Mouse (Mus musculus): Measurements from ENCODE around the gene Ankrd35. TPM values are rescaled to one million over a fixed set of nuclear protein-coding genes. Genes with fewer than 3 reads are reported as not detected.

Gene Ankrd35
- polyA plus RNA-seq, 1 experiment from 2014 or later, result 0.57 TPM

GRCm38 (mm10) chr3:96666916-96667315, 3.0 kb upstream of the Ankrd35 start:
- peaks cover 7% of the 10 kb centered on the region for H3K27me3 ChIP-seq (ENCODE audit: control insufficient read depth, insufficient read depth, low read length)
- H3K27ac ChIP-seq (replicated peaks; ENCODE audit: low read depth, low read length), result no peak overlapping the region
- H3K9ac ChIP-seq (replicated peaks; ENCODE audit: low read length), result no peak overlapping the region
- peaks cover 7% of the 10 kb centered on the region; the same call in 1 of the 2 replicates for H3K4me1 ChIP-seq (ENCODE audit: control insufficient read depth, insufficient read depth, low read length)
- WGBS, result 95% methylated on average over 5 of the region's 5 CpGs
- no peak overlapping the region for H3K4me3 ChIP-seq (replicated peaks; ENCODE audit: low read depth, low read length)
- DNase-seq (no peak), ATAC-seq (ENCODE audit: low FRiP score, low TSS enrichment) (no peak)
- no peaks in the 10 kb centered on the region for H3K36me3 ChIP-seq (ENCODE audit: control insufficient read depth, insufficient read depth, low read length)
- no peak overlapping the region for H3K4me2 ChIP-seq (ENCODE audit: low read length)
- no peaks in the 10 kb centered on the region for H3K9me3 ChIP-seq (ENCODE audit: control insufficient read depth, low read length)

DNA sequence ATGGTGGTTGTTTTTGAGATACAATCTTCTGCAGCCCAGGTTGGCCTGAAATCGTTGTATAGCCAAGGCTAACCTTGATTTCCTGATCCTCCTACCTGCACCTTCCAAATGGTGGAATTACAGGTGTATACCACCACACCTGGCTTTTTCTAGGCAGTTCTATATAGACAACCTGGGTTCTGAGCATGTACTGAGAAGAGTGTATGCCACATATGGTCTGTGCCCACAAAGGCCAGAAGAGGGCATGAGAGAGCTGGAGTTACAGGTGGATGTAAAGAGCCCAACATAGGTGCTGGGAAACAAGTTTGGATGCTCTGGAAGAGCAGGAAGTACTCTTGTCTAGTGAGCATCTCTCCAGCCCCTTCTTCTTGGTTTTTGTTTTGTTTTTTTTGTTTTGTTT, 2.6 kb upstream of the Ankrd35 start:
- WGBS, result 47% methylated on average over 1 of the region's 1 CpGs
- Histone ChIP-seq H3K4me1 (ENCODE audit: control insufficient read depth, insufficient read depth, low read length) (peaks cover 7% of the 10 kb centered on the region; the same call in 1 of the 2 replicates), H3K9ac (replicated peaks; ENCODE audit: low read length) (no peak overlapping the region), H3K27ac (replicated peaks; ENCODE audit: low read depth, low read length) (no peak overlapping the region), H3K9me3 (ENCODE audit: control insufficient read depth, low read length) (no peaks in the 10 kb centered on the region), H3K4me2 (ENCODE audit: low read length) (no peak overlapping the region), H3K4me3 (replicated peaks; ENCODE audit: low read depth, low read length) (no peak overlapping the region), H3K27me3 (ENCODE audit: control insufficient read depth, insufficient read depth, low read length) (peaks cover 7% of the 10 kb centered on the region), H3K36me3 (ENCODE audit: control insufficient read depth, insufficient read depth, low read length) (no peaks in the 10 kb centered on the region)
- no peak for ATAC-seq (ENCODE audit: low FRiP score, low TSS enrichment)
- DNase-seq, result no peak

GRCm38 (mm10) chr3:96668424-96669067, 1.4 kb upstream of the Ankrd35 start:
- no peak overlapping the region for H3K4me3 ChIP-seq (replicated peaks; ENCODE audit: low read depth, low read length)
- no peak overlapping the region for H3K27ac ChIP-seq (replicated peaks; ENCODE audit: low read depth, low read length)
- ATAC-seq (ENCODE audit: low FRiP score, low TSS enrichment), result no peak
- no peak overlapping the region for H3K9ac ChIP-seq (replicated peaks; ENCODE audit: low read length)
- 0 out of 2 replicates have a peak, but pooled peaks cover 7% of the 10 kb centered on the region for H3K4me1 ChIP-seq (ENCODE audit: control insufficient read depth, insufficient read depth, low read length)
- H3K27me3 ChIP-seq (ENCODE audit: control insufficient read depth, insufficient read depth, low read length), result peaks cover 7% of the 10 kb centered on the region
- no peak for DNase-seq
- H3K36me3 ChIP-seq (ENCODE audit: control insufficient read depth, insufficient read depth, low read length), result no peaks in the 10 kb centered on the region
- 95% methylated on average over 5 of the region's 5 CpGs for WGBS
- no peaks in the 10 kb centered on the region for H3K9me3 ChIP-seq (ENCODE audit: control insufficient read depth, low read length)
- no peak overlapping the region for H3K4me2 ChIP-seq (ENCODE audit: low read length)

- 97% methylated on average over 5 of the region's 5 CpGs for WGBS
- no peak overlapping the region for H3K4me2 ChIP-seq (ENCODE audit: low read length)
- H3K27me3 ChIP-seq (ENCODE audit: control insufficient read depth, insufficient read depth, low read length), result peaks cover 7% of the 10 kb centered on the region
- H3K4me3 ChIP-seq (replicated peaks; ENCODE audit: low read depth, low read length), result no peak overlapping the region
- DNase-seq, result no peak
- no peak overlapping the region for H3K27ac ChIP-seq (replicated peaks; ENCODE audit: low read depth, low read length)
- no peak for ATAC-seq (ENCODE audit: low FRiP score, low TSS enrichment)
- no peaks in the 10 kb centered on the region for H3K36me3 ChIP-seq (ENCODE audit: control insufficient read depth, insufficient read depth, low read length)
- H3K9ac ChIP-seq (replicated peaks; ENCODE audit: low read length), result no peak overlapping the region
- H3K9me3 ChIP-seq (ENCODE audit: control insufficient read depth, low read length), result no peaks in the 10 kb centered on the region
- 0 out of 2 replicates have a peak, but pooled peaks cover 7% of the 10 kb centered on the region for H3K4me1 ChIP-seq (ENCODE audit: control insufficient read depth, insufficient read depth, low read length)
These were observed 1.6 kb downstream of the Ankrd35 start for GRCm38 (mm10) chr3:96671519-96671918.

DNA sequence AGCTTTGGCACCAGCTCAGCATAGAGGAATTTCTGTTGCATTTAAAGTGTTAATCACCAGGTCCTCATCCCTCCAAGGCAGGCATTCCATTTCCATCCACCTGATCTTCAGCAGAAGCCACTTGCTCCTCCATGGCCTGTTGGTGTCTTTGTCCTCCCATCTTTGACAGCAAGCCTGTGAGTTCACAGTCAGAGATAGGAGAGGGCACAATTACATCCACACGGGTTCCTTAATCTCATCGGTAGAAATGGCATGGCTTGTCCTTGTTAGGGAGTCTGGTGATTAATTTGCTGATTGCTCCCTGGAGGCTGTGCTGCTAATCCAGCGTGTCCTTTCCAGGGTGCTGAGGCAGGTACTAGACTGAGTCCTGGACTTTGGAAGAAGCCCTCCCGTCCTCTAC, 3.6 kb downstream of the Ankrd35 start:
- Histone ChIP-seq H3K36me3 (ENCODE audit: control insufficient read depth, insufficient read depth, low read length) (no peaks in the 10 kb centered on the region), H3K9me3 (ENCODE audit: control insufficient read depth, low read length) (no peaks in the 10 kb centered on the region), H3K4me1 (ENCODE audit: control insufficient read depth, insufficient read depth, low read length) (0 out of 2 replicates have a peak, but pooled peaks cover 7% of the 10 kb centered on the region), H3K27me3 (ENCODE audit: control insufficient read depth, insufficient read depth, low read length) (peaks cover 7% of the 10 kb centered on the region), H3K27ac (replicated peaks; ENCODE audit: low read depth, low read length) (no peak overlapping the region), H3K4me3 (replicated peaks; ENCODE audit: low read depth, low read length) (no peak overlapping the region), H3K9ac (replicated peaks; ENCODE audit: low read length) (no peak overlapping the region), H3K4me2 (ENCODE audit: low read length) (no peak overlapping the region)
- DNase-seq, result no peak
- 69% methylated on average over 4 of the region's 4 CpGs for WGBS
- no peak for ATAC-seq (ENCODE audit: low FRiP score, low TSS enrichment)

GRCm38 (mm10) chr3:96674442-96674841, 4.5 kb downstream of the Ankrd35 start:
- DNase-seq (no peak), ATAC-seq (ENCODE audit: low FRiP score, low TSS enrichment) (no peak)
- Histone ChIP-seq H3K27me3 (ENCODE audit: control insufficient read depth, insufficient read depth, low read length) (peaks cover 7% of the 10 kb centered on the region), H3K9me3 (ENCODE audit: control insufficient read depth, low read length) (no peaks in the 10 kb centered on the region), H3K4me3 (replicated peaks; ENCODE audit: low read depth, low read length) (no peak overlapping the region), H3K9ac (replicated peaks; ENCODE audit: low read length) (no peak overlapping the region), H3K36me3 (ENCODE audit: control insufficient read depth, insufficient read depth, low read length) (no peaks in the 10 kb centered on the region), H3K27ac (replicated peaks; ENCODE audit: low read depth, low read length) (no peak overlapping the region), H3K4me1 (ENCODE audit: control insufficient read depth, insufficient read depth, low read length) (0 out of 2 replicates have a peak, but pooled peaks cover 7% of the 10 kb centered on the region), H3K4me2 (ENCODE audit: low read length) (no peak overlapping the region)
- WGBS, result 81% methylated on average over 8 of the region's 8 CpGs

GRCm38 (mm10) chr3:96675171-96675570, 5.2 kb downstream of the Ankrd35 start:
- DNase-seq (no peak), ATAC-seq (ENCODE audit: low FRiP score, low TSS enrichment) (no peak)
- Histone ChIP-seq H3K4me2 (ENCODE audit: low read length) (no peak overlapping the region), H3K36me3 (ENCODE audit: control insufficient read depth, insufficient read depth, low read length) (no peaks in the 10 kb centered on the region), H3K4me1 (ENCODE audit: control insufficient read depth, insufficient read depth, low read length) (0 out of 2 replicates have a peak, but pooled peaks cover 4% of the 10 kb centered on the region), H3K27me3 (ENCODE audit: control insufficient read depth, insufficient read depth, low read length) (peaks cover 7% of the 10 kb centered on the region), H3K4me3 (replicated peaks; ENCODE audit: low read depth, low read length) (no peak overlapping the region), H3K27ac (replicated peaks; ENCODE audit: low read depth, low read length) (no peak overlapping the region), H3K9me3 (ENCODE audit: control insufficient read depth, low read length) (no peaks in the 10 kb centered on the region), H3K9ac (replicated peaks; ENCODE audit: low read length) (no peak overlapping the region)
- WGBS, result 87% methylated on average over 3 of the region's 3 CpGs

DNA sequence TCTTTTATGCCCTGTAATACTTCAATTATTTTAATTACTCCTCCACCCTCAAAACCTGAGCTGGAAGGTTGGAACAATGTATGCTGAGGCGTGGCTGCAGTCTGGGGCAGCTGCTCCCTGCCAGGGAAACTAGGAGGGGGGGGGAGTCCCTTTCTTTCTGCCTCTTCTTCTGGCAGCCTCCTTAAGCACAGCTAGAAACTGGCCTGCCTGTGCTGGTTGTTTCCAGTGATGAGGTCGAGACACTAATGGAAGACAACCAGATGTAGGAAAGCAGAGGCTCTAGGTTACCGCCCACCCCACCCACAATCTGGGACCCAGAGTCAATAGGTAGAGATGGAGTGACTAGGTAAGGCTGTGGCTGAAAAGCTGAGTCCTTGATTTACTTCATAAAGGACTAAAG, 5.8 kb downstream of the Ankrd35 start:
- H3K4me3 ChIP-seq (replicated peaks; ENCODE audit: low read depth, low read length), result no peak overlapping the region
- peaks cover 5% of the 10 kb centered on the region for H3K27me3 ChIP-seq (ENCODE audit: control insufficient read depth, insufficient read depth, low read length)
- H3K4me1 ChIP-seq (ENCODE audit: control insufficient read depth, insufficient read depth, low read length), result no peaks in the 10 kb centered on the region
- 26% methylated on average over 3 of the region's 3 CpGs for WGBS
- DNase-seq (no peak), ATAC-seq (ENCODE audit: low FRiP score, low TSS enrichment) (no peak)
- no peak overlapping the region for H3K9ac ChIP-seq (replicated peaks; ENCODE audit: low read length)
- no peaks in the 10 kb centered on the region for H3K9me3 ChIP-seq (ENCODE audit: control insufficient read depth, low read length)
- no peak overlapping the region for H3K4me2 ChIP-seq (ENCODE audit: low read length)
- no peak overlapping the region for H3K27ac ChIP-seq (replicated peaks; ENCODE audit: low read depth, low read length)
- H3K36me3 ChIP-seq (ENCODE audit: control insufficient read depth, insufficient read depth, low read length), result no peaks in the 10 kb centered on the region

DNA sequence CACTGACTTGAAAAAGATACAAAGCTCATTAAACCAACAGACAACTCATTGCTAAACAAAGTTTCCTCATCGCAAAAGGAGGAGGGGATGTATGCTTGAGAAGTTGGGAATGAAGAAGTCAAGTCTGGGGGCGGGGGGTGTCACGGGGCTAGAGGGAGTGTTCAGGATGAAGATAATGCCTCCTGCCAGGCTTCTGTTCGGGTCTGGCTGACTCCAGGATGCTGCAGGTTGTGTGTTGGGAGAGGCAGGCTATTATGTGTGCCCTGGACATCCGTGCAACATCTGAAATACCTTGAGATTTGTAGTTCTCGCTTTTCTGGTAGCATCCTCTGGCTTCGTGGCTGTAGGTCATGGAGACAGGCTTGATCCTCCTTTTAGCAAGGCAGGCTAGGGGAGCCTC, 8.5 kb downstream of the Ankrd35 start:
- Histone ChIP-seq H3K4me2 (ENCODE audit: low read length) (no peak overlapping the region), H3K4me1 (ENCODE audit: control insufficient read depth, insufficient read depth, low read length) (no peaks in the 10 kb centered on the region), H3K27me3 (ENCODE audit: control insufficient read depth, insufficient read depth, low read length) (no peaks in the 10 kb centered on the region; the same call in 1 of the 2 replicates), H3K36me3 (ENCODE audit: control insufficient read depth, insufficient read depth, low read length) (no peaks in the 10 kb centered on the region), H3K4me3 (replicated peaks; ENCODE audit: low read depth, low read length) (no peak overlapping the region), H3K9ac (replicated peaks; ENCODE audit: low read length) (no peak overlapping the region), H3K9me3 (ENCODE audit: control insufficient read depth, low read length) (no peaks in the 10 kb centered on the region), H3K27ac (replicated peaks; ENCODE audit: low read depth, low read length) (no peak overlapping the region)
- ATAC-seq (ENCODE audit: low FRiP score, low TSS enrichment), result no peak
- no peak for DNase-seq
- WGBS, result 56% methylated on average over 7 of the region's 7 CpGs
